Mouse (Mus musculus): ENCODE data around the gene Rnase10.
"Not testable (repeated sequence)": the region's sequence is repeated elsewhere in the genome, so short reads cannot be mapped to it uniquely, and the experiment has no call there.

The Rnase10 gene

DNA sequence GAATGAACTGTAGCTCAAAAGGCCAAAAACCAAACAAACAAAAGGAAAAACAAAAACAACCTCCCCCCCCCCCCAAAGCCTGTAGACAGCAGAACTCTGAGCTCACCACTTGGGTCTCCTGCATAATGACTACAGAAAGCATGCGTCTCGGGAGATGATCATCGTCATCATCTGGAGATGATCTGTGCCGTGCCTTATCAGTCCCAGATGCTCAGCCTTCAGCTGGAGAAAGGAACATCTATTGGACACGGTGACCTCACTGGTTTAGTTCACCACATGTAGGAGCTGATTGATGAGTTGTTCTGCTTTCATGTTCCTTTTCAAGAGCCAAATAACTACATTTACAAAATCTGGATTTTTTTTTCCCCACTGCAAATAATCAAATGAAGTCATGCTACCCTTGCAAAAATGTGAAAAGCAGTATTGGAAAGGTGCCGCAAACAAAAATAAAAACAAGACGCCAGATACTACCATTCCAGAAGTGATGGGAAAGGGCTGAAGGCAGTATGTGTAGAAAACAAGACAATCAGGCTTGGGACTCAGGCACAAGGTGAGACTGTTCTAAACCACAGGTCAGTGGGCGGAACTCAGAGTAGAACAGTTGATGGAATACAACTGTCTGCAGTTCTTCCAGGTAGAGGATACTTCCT is at the start of gene Rnase10:
Rnase10 (plus strand) TSS at position 600 of the 650 bp plus-strand sequence.
- no peak for DNase-seq (ENCODE audit: low read depth, low spot score)

DNA sequence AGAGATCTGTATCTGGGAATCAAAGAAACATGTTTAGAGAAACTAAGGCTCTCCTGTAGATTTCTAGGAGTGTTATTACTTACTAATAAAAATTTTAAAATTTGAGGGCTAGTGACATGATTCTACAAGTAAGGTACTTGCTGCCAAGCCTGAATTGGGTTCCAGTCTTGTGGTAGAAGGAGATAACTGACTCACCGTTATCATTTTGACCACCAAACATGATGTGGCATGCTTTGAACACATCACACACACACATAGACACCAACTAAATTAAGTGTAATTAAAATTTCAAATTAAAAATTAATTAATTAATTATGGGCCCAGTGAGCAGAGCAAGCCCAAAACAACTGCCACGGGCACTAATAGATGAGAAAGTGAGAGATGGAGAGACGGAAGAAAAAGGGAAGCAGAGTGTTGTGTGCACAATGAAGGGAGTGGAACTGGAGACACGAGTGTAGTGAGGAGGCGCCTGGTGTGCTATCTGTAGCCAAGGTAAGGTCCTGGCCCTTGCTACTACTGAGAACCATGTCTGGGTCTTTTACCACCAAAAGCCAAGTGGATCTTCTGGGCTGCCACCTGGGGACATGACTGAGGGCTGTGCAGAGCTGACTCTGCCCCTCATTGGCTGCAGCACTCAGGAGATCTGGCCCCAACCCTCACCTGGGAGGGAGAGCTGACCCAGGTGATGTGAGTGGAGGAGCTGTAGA is 49.1 kb upstream of the Rnase10 start:
- DNase-seq (ENCODE audit: low read depth, low spot score) = not testable (repeated sequence)

- no peak for DNase-seq (ENCODE audit: low read depth, low spot score)
These were observed 39.2 kb upstream of the Rnase10 start for GRCm38 (mm10) chr14:50968216-50968980.

DNA sequence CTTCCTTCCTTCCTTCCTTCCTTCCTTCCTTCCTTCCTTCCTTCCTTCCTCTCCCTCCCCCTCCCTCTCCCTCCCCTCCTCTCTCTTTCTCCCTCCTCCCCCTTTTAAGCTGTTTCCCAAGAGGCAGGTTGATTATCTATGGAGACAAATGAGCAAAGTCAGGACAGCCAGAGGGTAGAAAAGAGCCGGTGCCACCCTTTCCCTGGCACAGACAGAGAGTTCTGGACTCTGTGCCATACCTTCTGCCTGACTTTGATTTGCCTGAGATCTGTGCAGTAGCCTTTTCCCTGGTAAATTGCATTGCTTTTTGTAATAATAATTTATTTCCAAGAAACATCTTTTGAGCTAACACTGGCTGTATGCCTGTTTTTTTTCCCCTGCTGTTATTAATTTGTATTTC is 38.5 kb upstream of the Rnase10 start:
- DNase-seq (ENCODE audit: low read depth, low spot score) = no peak

- no peak for DNase-seq (ENCODE audit: low read depth, low spot score)
These were observed 37.7 kb upstream of the Rnase10 start for GRCm38 (mm10) chr14:50969558-50970544.

GRCm38 (mm10) chr14:50970822-50971221 is 36.7 kb upstream of the Rnase10 start:
- DNase-seq (ENCODE audit: low read depth, low spot score) = no peak

DNA sequence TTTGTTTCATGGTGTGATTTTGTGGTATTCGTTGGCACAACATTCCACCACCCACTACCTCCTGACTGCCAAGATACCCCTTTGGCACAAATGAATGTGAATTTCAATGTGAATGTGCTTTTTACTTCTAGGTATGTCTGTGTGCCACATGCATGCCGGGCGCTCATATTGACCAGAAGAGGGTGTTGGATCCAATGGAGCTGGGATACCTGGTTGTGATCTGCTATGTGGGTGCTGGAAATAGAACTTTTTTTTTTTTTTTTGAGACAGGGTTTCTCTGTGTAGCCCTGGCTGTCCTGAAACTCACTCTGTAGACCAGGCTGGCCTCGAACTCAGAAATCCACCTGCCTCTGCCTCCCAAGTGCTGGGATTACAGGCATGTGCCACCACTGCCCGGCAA is 34.5 kb upstream of the Rnase10 start:
- DNase-seq (ENCODE audit: low read depth, low spot score) = not testable (repeated sequence)

DNA sequence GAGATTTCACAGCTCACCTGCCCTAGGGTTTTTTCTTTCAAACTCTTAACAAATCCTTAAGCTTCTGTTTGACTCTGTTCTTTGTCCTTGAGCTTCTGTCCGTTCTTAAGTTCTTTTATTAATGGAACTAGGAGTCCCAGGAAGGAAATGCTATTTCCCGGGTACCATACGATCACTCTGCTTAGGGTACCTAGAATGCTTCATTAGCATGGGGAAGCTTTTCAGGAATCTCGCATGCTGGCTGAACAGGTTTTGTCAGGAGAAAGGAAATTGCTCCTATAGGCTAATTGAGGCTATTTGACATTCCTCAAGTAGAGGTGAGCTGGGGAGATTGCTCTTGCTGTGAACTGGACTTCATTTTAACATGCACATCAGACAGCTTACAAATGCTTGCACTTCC is 33.9 kb upstream of the Rnase10 start:
- DNase-seq (ENCODE audit: low read depth, low spot score) = no peak

DNA sequence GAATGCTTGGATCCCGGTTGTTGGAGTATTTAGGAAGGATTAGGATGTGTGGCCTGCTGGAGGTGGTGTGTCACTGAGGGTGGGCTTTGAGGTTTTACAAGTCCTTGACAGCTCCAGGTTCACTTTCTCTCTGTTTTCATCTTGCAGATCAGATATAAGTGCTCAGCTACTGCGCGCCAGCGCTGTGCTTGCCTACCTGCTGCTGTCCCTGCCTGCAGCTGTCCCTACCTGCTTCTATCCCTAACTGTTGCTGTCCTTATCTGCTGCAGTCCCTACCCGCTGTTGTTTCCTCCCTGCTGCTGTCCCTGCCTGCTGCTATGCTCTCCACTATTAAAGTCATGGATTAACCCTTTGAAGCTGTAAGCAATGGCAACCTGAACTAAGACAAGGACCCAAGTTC is 32.5 kb upstream of the Rnase10 start:
- no peak for DNase-seq (ENCODE audit: low read depth, low spot score)

DNA sequence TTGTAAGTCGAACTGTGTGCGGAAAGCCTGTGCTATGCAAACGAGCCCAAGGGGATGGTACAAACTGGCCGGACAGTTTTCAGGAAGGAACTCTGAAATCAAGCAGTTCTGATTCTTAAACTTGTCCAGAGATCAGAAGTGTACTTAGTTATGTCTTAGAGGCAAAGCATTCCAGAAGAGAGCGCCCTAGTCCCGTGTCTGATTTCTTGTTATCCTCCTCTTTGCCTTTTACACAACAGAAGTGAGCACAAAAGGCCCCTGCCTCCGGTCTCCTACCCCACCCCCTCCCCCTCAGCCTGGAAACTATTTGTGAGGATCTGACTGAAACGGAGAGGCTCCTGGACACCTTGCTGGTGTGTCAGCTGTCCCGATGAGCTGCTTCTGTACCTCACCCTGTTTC is 30.9 kb upstream of the Rnase10 start:
- no peak for DNase-seq (ENCODE audit: low read depth, low spot score)

DNA sequence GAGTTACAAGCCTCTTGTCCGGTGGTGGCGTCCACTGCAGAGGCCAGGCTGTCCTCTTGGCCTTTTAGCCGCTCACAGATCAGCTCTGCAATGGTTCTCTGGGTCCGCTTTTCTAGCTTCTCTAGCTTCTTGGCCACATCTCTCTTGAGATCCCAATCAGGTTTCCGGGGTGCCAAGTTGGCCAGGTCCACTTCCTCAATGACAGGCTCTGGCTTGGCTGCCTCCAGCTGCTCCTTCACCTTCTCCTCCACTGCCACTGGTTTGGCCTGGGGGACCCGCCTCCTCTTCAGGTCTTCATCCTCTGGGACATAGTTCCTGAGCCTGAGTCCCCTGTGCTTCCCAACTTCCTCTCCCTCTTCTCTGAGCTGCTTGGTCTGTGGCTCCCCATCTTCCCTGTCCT is 29.1 kb upstream of the Rnase10 start:
- DNase-seq (ENCODE audit: low read depth, low spot score) = not testable (repeated sequence)

DNA sequence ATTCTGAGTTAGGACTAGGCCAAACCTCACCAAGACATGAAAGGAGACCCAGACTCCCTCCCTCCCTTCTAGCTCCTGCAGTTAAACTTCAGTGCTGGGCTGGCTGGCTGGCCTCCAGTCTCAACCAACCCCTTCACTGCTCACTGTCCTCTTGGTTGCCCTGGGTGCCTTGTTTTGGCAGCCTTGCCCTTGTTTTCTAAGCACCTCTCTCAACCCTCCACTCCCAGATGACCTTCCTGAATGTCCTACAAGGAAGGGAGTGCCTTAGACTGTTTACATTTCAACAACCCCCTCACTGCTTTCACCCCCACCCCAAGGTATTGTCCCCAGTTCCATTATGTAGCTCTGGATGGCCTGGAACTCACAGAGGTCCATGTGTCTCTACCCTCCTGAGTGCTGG is 27.9 kb upstream of the Rnase10 start:
- DNase-seq (ENCODE audit: low read depth, low spot score) = no peak

DNA sequence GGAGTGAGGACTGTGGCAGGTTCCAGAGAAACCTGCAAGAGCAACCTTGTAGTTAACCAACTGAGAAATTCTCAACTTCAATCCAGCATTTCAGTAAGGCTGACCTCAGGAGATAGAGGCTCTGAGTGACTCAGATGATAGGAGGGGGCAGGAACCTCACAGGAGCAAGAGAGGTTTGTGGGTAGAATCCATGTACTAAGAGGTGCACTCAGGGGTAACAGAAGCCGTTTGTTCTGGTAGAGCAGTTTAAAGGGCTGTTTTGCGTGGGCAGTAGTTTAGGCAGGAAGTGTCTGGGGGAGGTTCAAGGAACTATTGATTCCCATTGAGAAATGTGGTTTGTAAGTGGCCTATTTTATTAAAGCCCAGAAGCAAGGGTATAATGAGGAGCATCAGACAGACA is 26.3 kb upstream of the Rnase10 start:
- DNase-seq (ENCODE audit: low read depth, low spot score) = no peak

DNA sequence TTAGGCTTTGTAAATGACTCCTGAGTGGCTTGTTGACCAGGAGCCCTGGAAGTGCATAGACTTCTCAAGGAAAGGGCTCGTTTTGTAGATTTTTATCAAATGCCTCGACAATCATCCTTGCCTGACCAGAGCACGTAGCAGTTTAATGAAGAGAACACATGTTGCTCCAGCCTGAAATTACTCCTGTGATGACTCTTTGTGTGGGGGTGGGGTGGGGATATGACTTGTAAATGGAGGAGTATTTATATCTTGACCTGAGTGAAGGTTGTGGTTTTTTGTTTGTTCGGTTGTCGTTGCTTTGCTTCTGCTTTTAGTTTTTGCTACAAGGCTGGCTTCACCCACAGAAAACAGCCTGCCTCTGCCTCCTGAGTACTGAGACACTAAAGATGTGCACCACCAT is 25.7 kb upstream of the Rnase10 start:
- DNase-seq (ENCODE audit: low read depth, low spot score) = no peak

- no peak for DNase-seq (ENCODE audit: low read depth, low spot score)
These were observed 19.9 kb upstream of the Rnase10 start for GRCm38 (mm10) chr14:50987668-50988067.

DNA sequence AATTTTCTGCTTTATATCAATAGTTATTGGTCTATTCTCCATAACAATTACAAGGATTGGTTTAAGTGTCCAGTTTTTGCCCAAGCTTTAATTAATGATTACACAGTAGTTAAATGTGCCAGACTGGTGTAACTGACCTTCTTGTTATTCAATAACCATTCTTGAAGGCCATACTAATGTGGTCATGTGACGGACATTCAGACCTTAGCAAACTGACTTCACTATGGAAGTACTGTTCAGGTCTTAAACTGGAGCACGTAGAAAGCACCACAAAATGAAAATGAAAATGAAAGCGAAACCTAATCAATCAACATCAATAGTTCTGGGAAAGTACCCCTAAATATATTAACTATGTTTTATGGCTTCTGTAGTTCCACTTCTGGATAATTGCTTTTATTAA is 16.5 kb upstream of the Rnase10 start:
- DNase-seq (ENCODE audit: low read depth, low spot score) = no peak

DNA sequence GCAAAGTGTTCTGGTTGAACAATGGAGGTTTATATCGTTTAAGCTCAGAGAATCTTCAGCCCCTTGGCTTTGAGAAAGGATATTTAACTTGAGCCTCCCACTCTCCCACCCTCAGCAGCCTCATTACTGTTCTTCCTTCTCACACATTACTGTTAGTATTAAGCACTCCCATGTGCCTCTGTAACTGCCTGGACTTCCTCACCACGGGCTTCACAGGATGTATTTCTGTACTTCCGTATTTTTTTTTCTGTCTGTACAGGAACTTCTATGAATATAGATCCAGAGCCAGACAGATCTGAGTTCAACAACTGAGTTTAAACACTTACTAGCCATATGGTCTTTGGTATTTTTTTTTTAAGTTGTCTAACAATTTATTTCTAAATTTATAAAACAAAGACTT is 10.5 kb upstream of the Rnase10 start:
- DNase-seq (ENCODE audit: low read depth, low spot score) = no peak

DNA sequence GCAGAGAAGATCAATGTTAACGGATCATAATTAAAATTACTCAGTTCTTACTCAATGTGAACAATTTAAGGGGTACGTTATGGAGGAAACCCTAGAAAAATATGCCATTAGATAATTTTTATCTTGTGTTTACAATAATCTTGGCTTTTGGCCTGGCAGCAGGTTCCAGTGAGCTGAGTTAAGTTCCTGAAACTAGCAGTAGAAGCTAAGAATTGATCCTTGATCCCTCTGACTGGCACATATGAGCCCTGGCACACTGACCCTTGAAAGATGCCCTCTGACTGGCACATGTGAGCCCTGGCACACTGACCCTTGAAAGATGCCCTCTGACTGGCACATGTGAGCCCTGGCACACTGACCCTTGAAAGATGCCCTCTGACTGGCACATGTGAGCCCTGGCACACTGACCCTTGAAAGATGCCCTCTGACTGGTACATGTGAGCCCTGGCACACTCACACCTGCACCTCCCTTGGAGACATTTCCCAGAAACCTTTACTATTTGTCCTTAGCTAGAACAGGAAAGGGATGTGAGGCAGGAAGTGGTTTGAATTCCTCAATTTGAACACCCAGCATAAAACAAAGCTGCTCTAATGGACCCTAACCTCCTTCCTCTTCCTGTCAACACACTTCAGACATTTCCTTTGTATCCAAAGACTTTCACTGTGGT is 9.4 kb upstream of the Rnase10 start:
- no peak for DNase-seq (ENCODE audit: low read depth, low spot score)

- no peak for DNase-seq (ENCODE audit: low read depth, low spot score)
These were observed 563 bp downstream of the Rnase10 start for GRCm38 (mm10) chr14:51007914-51008713.

GRCm38 (mm10) chr14:51008781-51009180 is 1.2 kb downstream of the Rnase10 start:
- no peak for DNase-seq (ENCODE audit: low read depth, low spot score)
